Comparison of ENCODE assay signal across 11 mouse cellular contexts in genomic region chr13:112252991-112253620, GRCm38 (mm10). TPM values are rescaled to one million over a fixed set of nuclear protein-coding genes. Genes with fewer than 3 reads are reported as not detected.
DNase-seq lines count a peak whose midpoint lies in the region; ATAC-seq lines count a peak whose summit lies in the region.
"Had no signal": no experiment of that assay in that cellular context is flagged by ENCODE, and none has a peak within 500 bp of the region (broad histone marks: within the 10 kb centered on the region; RNA-seq: fewer than 3 reads in every experiment).

No protein-coding gene starts in this region.

- peak overlapping the region; percentile 65 for H3K27ac ChIP-seq in kidney, embryonic 15.5 days
- H3K27ac ChIP-seq in embryonic facial prominence, embryonic 10.5 days (replicated peaks), result peak overlapping the region; percentile 42; the same call in 1 of the 2 replicates

- peaks cover 7% of the 10 kb centered on the region; the same call in 1 of the 2 replicates for H3K9me3 ChIP-seq in kidney, embryonic 15.5 days (replicated peaks)
- H3K9me3 ChIP-seq in embryonic facial prominence, embryonic 10.5 days, result peaks cover 11% of the 10 kb centered on the region

- H3K4me3 ChIP-seq in kidney, embryonic 15.5 days (replicated peaks), result no peak overlapping the region
- no peak overlapping the region for H3K4me3 ChIP-seq in embryonic facial prominence, embryonic 10.5 days

- DNase-seq in kidney, adult 18-20 months, result no peak
- DNase-seq in embryonic facial prominence, embryonic 10.5 days (ENCODE audit: low spot score), result peak; percentile 56
- peak; percentile 16 to 42 for DNase-seq in heart, postnatal 36 days
- peak; percentile 21 to 49 for DNase-seq in lung, postnatal 4 days
- DNase-seq in cerebellum, adult 11 months, result no peak
- DNase-seq in thymus, postnatal 10 days (ENCODE audit: low spot score in 2 of 2), result no peak
- DNase-seq in adipocyte (ENCODE audit: low spot score), result no peak
- DNase-seq: cerebellum, postnatal 14 days; thymus, postnatal 25 days had no signal

- intact Hi-C loops in heart, postnatal 36 days (cut with DNase I), result loop anchor here (10.0 kb wide), 1 partner anchor 138 kb away; no protein-coding TSS in a partner anchor

- no peaks in the 10 kb centered on the region for H3K36me3 ChIP-seq in kidney, embryonic 15.5 days
- H3K36me3 ChIP-seq in embryonic facial prominence, embryonic 10.5 days (replicated peaks), result peaks cover 4% of the 10 kb centered on the region; the same call in 1 of the 2 replicates

- no peak overlapping the region for H3K9ac ChIP-seq in kidney, embryonic 15.5 days

- WGBS in kidney, embryonic 15.5 days, result 21% methylated on average over 13 of the region's 13 CpGs
- 40% methylated on average over 13 of the region's 13 CpGs for WGBS in embryonic facial prominence, embryonic 10.5 days

- peaks cover 24% of the 10 kb centered on the region for H3K4me1 ChIP-seq in kidney, embryonic 15.5 days
- H3K4me1 ChIP-seq in embryonic facial prominence, embryonic 10.5 days, result peaks cover 28% of the 10 kb centered on the region

- ATAC-seq in kidney, embryonic 15.5 days (replicated peaks; ENCODE audit: low FRiP score), result peak; percentile 80
- ATAC-seq: activated CD4-positive, CD25-positive, alpha-beta regulatory T cell, adult 4 months had no signal

- no peaks in the 10 kb centered on the region for H3K27me3 ChIP-seq in kidney, embryonic 15.5 days
- H3K27me3 ChIP-seq in embryonic facial prominence, embryonic 10.5 days (replicated peaks; ENCODE audit: low read depth, poor library complexity, severe bottlenecking), result no peaks in the 10 kb centered on the region

- H3K4me2 ChIP-seq in kidney, embryonic 15.5 days, result no peak overlapping the region

RNA-seq across cellular contexts. Expression of gene Ankrd55, which starts 35.1 kb away (rescaled TPM):
- 0.21 and 0.31 TPM in 2 replicates for polyA plus RNA-seq in kidney, embryonic 15.5 days (2015; fragmentation: Nextera tagmentation; extraction: Ambion mirVana)
- 0.33 and 0.49 TPM in 2 replicates for polyA plus RNA-seq in embryonic facial prominence, embryonic 10.5 days (2016; fragmentation: Nextera tagmentation; extraction: Ambion mirVana)
- total RNA-seq in heart, postnatal 36 days (2021), result under 1 TPM; 0.92 to 1.00 TPM

Comparison
In these comparisons a context has a peak if more than half of its experiments do, and no peak if none do; other contexts are left out.
1. DNase-seq: peak in embryonic facial prominence, embryonic 10.5 days (single experiment), heart, postnatal 36 days (2 of 2) and lung, postnatal 4 days (2 of 2); none in kidney, adult 18-20 months (single experiment), cerebellum, adult 11 months (single experiment), thymus, postnatal 10 days (0 of 2) and adipocyte (single experiment).